Mouse (Mus musculus): ENCODE results near the gene Tdp1. TPM values are rescaled to one million over a fixed set of nuclear protein-coding genes. Genes with fewer than 3 reads are reported as not detected.

Tdp1 gene
- polyA plus RNA-seq (2011; ENCODE audit: insufficient read depth, insufficient read length, low read depth, missing spikeins), result 68.7 and 69.7 TPM in 2 replicates

GRCm38 (mm10) chr12:99884269-99885261 lies at the start of gene Tdp1, which contains the start of gene Efcab11:
Tdp1 (plus strand) TSS chr12:99884517.
Efcab11 (minus strand) TSS chr12:99884439.
- H3K4me3 ChIP-seq (ENCODE audit: low read depth, low read length), result peak within 1 kb of the TSS; percentile 92

GRCm38 (mm10) chr12:99836404-99837131 lies 47.7 kb upstream of the Tdp1 start:
- H3K27me3 ChIP-seq (ENCODE audit: control insufficient read depth, insufficient read depth, low read length, poor library complexity, severe bottlenecking), result no peaks in the 10 kb centered on the region
- TF ChIP-seq POLR2A (IDR thresholded peaks at IDR 0.05; ENCODE audit: insufficient read depth, low read length) (no peak), CTCF (IDR thresholded peaks at IDR 0.05; ENCODE audit: low read depth, low read length) (no peak), EP300 (IDR thresholded peaks at IDR 0.05; ENCODE audit: insufficient read depth, low read depth, low read length) (no peak)
- no peak overlapping the region for H3K27ac ChIP-seq (ENCODE audit: insufficient read depth, low read length)
- peaks cover 2% of the 10 kb centered on the region for H3K4me1 ChIP-seq (ENCODE audit: control insufficient read depth, insufficient read depth, low read length)
- H3K36me3 ChIP-seq (ENCODE audit: control insufficient read depth, insufficient read depth, low read length, poor library complexity, severe bottlenecking), result no peaks in the 10 kb centered on the region
- H3K9ac ChIP-seq (ENCODE audit: low read depth, poor library complexity, severe bottlenecking), result no peak overlapping the region
- H3K4me3 ChIP-seq (ENCODE audit: low read depth, low read length), result no peak overlapping the region
- no peaks in the 10 kb centered on the region for H3K9me3 ChIP-seq (replicated peaks; ENCODE audit: control insufficient read depth, insufficient read depth, low read length, poor library complexity, severe bottlenecking)

More at GRCm38 (mm10) chr12:99884269-99885261, at the start of gene Tdp1, which contains the start of gene Efcab11:
- TF ChIP-seq CTCF (IDR thresholded peaks at IDR 0.05; ENCODE audit: low read depth, low read length) (no peak), EP300 (IDR thresholded peaks at IDR 0.05; ENCODE audit: insufficient read depth, low read depth, low read length) (no peak), POLR2A (IDR thresholded peaks at IDR 0.05; ENCODE audit: insufficient read depth, low read length) (no peak)
- Histone ChIP-seq H3K9ac (ENCODE audit: low read depth, poor library complexity, severe bottlenecking) (peak within 1 kb of the TSS; percentile 88), H3K27me3 (ENCODE audit: control insufficient read depth, insufficient read depth, low read length, poor library complexity, severe bottlenecking) (no peaks in the 10 kb centered on the region), H3K4me1 (ENCODE audit: control insufficient read depth, insufficient read depth, low read length) (peaks cover 2% of the 10 kb centered on the region), H3K27ac (ENCODE audit: insufficient read depth, low read length) (peak within 1 kb of the TSS; percentile 97), H3K9me3 (replicated peaks; ENCODE audit: control insufficient read depth, insufficient read depth, low read length, poor library complexity, severe bottlenecking) (no peaks in the 10 kb centered on the region; the same call in 1 of the 2 replicates), H3K36me3 (ENCODE audit: control insufficient read depth, insufficient read depth, low read length, poor library complexity, severe bottlenecking) (no peaks in the 10 kb centered on the region)

- H3K27me3 ChIP-seq (ENCODE audit: control insufficient read depth, insufficient read depth, low read length, poor library complexity, severe bottlenecking), result no peaks in the 10 kb centered on the region
- no peak overlapping the region for H3K27ac ChIP-seq (ENCODE audit: insufficient read depth, low read length)
- no peak overlapping the region for H3K4me3 ChIP-seq (ENCODE audit: low read depth, low read length)
- H3K4me1 ChIP-seq (ENCODE audit: control insufficient read depth, insufficient read depth, low read length), result peaks cover 2% of the 10 kb centered on the region
- H3K9ac ChIP-seq (ENCODE audit: low read depth, poor library complexity, severe bottlenecking), result no peak overlapping the region
- no peaks in the 10 kb centered on the region for H3K36me3 ChIP-seq (ENCODE audit: control insufficient read depth, insufficient read depth, low read length, poor library complexity, severe bottlenecking)
- no peaks in the 10 kb centered on the region for H3K9me3 ChIP-seq (replicated peaks; ENCODE audit: control insufficient read depth, insufficient read depth, low read length, poor library complexity, severe bottlenecking)
- TF ChIP-seq CTCF (IDR thresholded peaks at IDR 0.05; ENCODE audit: low read depth, low read length) (no peak), EP300 (IDR thresholded peaks at IDR 0.05; ENCODE audit: insufficient read depth, low read depth, low read length) (no peak), POLR2A (IDR thresholded peaks at IDR 0.05; ENCODE audit: insufficient read depth, low read length) (no peak)
Measured at GRCm38 (mm10) chr12:99837528-99837927, 46.8 kb upstream of the Tdp1 start.

DNA sequence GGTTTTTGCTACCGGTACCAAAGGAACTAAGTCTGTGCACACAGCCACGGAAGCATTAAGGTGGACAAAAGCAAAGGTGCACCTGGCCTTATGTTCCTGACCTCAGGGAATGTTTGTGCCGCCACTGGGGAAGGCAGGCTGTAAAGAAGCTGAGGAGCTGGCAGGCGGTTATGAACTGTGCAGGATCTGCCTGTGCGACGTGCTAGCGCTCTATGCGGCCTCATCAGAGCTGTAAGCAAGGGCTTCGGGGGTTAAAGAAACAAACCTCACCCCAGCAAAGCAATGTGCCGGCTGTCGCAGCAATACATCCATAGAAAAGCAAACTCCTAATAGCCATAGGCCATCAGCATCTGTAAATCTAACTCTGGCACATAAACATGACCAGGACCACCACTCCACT lies 46.2 kb upstream of the Tdp1 start:
- Histone ChIP-seq H3K27me3 (ENCODE audit: control insufficient read depth, insufficient read depth, low read length, poor library complexity, severe bottlenecking) (no peaks in the 10 kb centered on the region), H3K9me3 (replicated peaks; ENCODE audit: control insufficient read depth, insufficient read depth, low read length, poor library complexity, severe bottlenecking) (no peaks in the 10 kb centered on the region), H3K27ac (ENCODE audit: insufficient read depth, low read length) (no peak overlapping the region), H3K36me3 (ENCODE audit: control insufficient read depth, insufficient read depth, low read length, poor library complexity, severe bottlenecking) (no peaks in the 10 kb centered on the region), H3K4me1 (ENCODE audit: control insufficient read depth, insufficient read depth, low read length) (peaks cover 2% of the 10 kb centered on the region), H3K4me3 (ENCODE audit: low read depth, low read length) (no peak overlapping the region), H3K9ac (ENCODE audit: low read depth, poor library complexity, severe bottlenecking) (no peak overlapping the region)
- TF ChIP-seq CTCF (IDR thresholded peaks at IDR 0.05; ENCODE audit: low read depth, low read length) (no peak), POLR2A (IDR thresholded peaks at IDR 0.05; ENCODE audit: insufficient read depth, low read length) (no peak), EP300 (IDR thresholded peaks at IDR 0.05; ENCODE audit: insufficient read depth, low read depth, low read length) (no peak)

GRCm38 (mm10) chr12:99838703-99839102 lies 45.6 kb upstream of the Tdp1 start:
- H3K27me3 ChIP-seq (ENCODE audit: control insufficient read depth, insufficient read depth, low read length, poor library complexity, severe bottlenecking), result no peaks in the 10 kb centered on the region
- no peak overlapping the region for H3K4me3 ChIP-seq (ENCODE audit: low read depth, low read length)
- TF ChIP-seq POLR2A (IDR thresholded peaks at IDR 0.05; ENCODE audit: insufficient read depth, low read length) (no peak), CTCF (IDR thresholded peaks at IDR 0.05; ENCODE audit: low read depth, low read length) (no peak), EP300 (IDR thresholded peaks at IDR 0.05; ENCODE audit: insufficient read depth, low read depth, low read length) (no peak)
- H3K27ac ChIP-seq (ENCODE audit: insufficient read depth, low read length), result no peak overlapping the region
- H3K9me3 ChIP-seq (replicated peaks; ENCODE audit: control insufficient read depth, insufficient read depth, low read length, poor library complexity, severe bottlenecking), result no peaks in the 10 kb centered on the region
- no peaks in the 10 kb centered on the region for H3K36me3 ChIP-seq (ENCODE audit: control insufficient read depth, insufficient read depth, low read length, poor library complexity, severe bottlenecking)
- peaks cover 2% of the 10 kb centered on the region for H3K4me1 ChIP-seq (ENCODE audit: control insufficient read depth, insufficient read depth, low read length)
- no peak overlapping the region for H3K9ac ChIP-seq (ENCODE audit: low read depth, poor library complexity, severe bottlenecking)

Measured in ES-Bruce4 (cell line).